Mouse (Mus musculus): ENCODE measurements around the gene Sost.
"Not testable (repeated sequence)": the region's sequence is repeated elsewhere in the genome, so short reads cannot be mapped to it uniquely, and the experiment has no call there.

Gene Sost

DNA sequence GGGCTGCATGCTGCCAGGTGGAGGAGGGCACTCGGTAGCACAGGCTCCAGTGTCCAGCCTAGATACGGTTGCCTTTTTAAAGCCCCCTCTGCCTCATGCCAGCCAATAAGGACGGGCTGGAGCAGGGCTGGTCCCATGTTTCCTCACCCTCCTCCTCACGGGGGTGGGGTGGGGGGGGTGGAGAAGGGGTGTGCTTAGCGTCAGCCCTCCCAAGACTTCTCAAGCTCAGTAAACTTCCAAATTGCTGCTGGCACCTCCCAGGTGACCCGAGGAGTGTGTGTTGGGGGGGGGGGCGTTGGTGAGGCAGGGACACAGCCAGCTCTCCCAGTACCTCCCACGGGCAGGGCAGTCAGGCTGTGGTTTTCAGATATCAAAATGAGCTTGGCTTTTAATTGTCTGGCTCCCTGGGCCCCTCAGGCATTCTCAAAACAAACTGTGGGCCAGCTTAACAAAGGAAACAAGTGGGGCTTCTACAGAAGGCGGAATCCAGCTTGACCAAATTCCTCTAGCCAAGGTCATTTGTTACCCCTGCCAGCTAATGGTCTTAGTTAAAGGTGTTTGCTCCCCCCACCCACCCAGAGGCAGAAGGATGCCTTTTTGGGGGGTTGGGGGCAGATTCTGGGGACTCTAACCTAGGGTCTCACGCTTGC lies at the start of gene Sost:
Sost (minus strand) TSS at position 51 of the 650 bp plus-strand sequence.
- DNase-seq: no peak

DNA sequence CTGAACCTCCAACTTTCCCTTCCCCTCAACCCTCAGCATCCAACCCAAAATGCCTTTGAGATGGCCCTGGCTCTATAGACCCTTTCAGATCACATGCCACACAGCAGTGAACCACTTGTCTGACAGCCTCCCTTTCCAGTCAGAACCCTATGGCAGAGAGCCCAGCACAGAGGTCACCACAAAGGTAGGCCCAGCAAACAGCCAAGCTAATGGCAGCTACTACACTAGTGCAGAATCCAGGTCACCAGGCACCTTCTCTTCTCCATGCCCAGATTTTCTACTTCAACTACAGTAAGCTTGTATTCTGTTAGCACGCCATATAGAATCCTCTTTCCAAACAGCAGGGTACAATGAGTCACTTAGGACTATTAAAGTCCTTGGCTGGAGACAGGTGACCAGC lies 49.3 kb upstream of the Sost start:
- DNase-seq: peak in 1 of 2 experiments; percentile 21

DNA sequence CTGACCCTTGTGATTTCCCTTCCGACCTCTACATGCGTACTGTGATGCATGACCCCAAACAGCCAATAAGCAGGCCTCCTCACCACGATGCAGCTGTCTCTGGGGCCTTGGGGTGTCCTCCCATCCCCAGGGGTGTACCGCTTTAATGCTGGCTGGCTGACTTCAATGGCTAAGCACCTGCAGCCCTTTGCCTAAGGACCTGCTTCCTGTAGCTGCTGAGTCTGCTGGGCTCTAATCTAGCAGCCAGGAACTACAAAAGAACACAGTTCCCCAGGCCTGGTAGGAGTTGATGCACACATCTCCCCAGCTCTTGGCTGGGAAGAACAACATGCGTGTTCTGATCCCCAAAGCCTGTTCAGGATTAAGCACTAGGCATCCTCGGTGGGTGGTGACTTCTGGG lies 48.7 kb upstream of the Sost start:
- no peak for DNase-seq

DNA sequence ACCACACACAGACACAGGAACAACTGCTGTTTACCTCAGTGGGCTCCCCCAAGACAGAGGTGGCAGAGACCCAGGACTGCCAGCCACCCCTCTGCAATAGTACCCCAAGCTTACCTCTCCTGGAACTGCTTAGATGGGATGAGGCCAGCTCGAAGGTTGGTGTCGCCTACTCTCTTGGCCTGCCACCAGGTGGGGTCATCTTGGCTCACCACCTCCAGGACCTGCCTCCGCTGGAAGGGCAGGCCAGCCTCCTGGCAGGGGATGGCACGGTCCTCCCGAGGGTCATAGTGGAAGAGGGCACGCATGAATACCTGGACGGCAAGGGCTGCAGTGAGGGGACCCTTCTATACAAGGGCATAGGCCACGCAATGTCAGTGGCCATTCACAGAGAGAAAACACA lies 46.4 kb upstream of the Sost start:
- no peak for DNase-seq

GRCm38 (mm10) chr11:102011510-102011909 lies 44.7 kb upstream of the Sost start:
- DNase-seq: no peak

DNA sequence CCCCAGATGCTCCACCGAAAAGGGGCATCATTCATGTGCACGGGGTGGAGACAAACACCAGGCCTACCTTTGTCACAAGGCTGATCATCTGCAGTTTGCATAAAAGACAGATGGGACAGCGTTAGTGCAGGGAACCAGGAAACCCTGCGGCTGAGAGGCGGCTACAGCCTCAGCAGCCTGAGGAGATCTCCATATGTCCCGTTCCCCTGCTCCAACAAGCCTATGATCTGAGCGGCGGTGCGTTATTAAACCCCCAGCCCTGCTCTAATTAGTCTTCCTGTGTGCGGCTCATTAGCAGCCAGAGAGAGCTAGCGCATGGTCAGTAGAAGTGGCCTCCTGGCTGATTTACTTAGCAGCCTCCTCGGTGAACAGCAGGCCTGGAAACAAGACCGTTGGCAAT lies 43.3 kb upstream of the Sost start:
- DNase-seq: no peak

GRCm38 (mm10) chr11:102008954-102009637 lies 42.3 kb upstream of the Sost start:
- DNase-seq: no peak

DNA sequence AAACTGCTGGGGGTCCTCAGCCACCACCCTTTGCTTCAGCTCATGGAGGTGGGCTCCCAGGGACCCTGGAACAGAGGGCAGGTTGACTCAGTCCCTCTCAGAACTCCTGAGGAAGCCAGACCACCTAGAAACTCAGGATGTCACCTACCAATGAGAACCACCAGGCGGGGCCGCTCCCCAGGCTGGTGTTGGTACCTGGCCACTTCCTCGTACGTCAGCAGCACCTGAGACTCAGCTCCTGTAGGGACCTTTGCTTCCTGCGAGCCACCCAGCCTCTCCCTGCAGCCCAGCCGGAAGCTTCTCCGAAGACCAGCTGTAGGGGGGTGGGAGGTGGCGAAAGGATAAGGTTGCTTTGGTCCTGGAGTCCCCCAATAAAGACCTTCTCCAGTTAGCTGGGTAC lies 41.6 kb upstream of the Sost start:
- DNase-seq: no peak

DNA sequence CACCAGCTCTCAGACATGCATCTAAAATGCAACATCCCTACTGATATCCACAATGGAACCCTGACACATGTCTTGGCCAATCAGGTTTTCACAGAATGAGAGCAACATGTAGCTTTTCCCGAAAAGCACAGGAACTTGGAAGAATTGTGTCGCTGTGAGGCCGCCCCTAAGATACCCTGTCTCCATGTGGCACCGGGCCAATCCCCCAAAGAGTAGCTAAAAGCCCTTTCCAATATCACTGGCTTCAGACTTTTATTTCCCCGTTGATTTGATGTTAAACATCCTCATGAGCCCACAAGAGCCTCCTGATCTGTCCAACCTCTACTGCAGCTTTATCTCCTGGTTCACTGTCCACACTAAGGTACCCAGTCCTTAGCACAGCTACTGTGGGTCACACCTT lies 39.9 kb upstream of the Sost start:
- no peak for DNase-seq

- DNase-seq: no peak
Observed at GRCm38 (mm10) chr11:102006271-102006670, 39.5 kb upstream of the Sost start.

GRCm38 (mm10) chr11:102004251-102004650 lies 37.4 kb upstream of the Sost start:
- DNase-seq: no peak

- DNase-seq: no peak
Observed at GRCm38 (mm10) chr11:101999466-101999865, 32.7 kb upstream of the Sost start.

GRCm38 (mm10) chr11:101998258-101998657 lies 31.4 kb upstream of the Sost start:
- DNase-seq: peak; percentile 25 to 43

GRCm38 (mm10) chr11:101995938-101996337 lies 29.1 kb upstream of the Sost start:
- DNase-seq: no peak

GRCm38 (mm10) chr11:101994100-101994499 lies 27.3 kb upstream of the Sost start:
- DNase-seq: no peak

- DNase-seq: no peak
Observed at GRCm38 (mm10) chr11:101992411-101992810, 25.6 kb upstream of the Sost start.

DNA sequence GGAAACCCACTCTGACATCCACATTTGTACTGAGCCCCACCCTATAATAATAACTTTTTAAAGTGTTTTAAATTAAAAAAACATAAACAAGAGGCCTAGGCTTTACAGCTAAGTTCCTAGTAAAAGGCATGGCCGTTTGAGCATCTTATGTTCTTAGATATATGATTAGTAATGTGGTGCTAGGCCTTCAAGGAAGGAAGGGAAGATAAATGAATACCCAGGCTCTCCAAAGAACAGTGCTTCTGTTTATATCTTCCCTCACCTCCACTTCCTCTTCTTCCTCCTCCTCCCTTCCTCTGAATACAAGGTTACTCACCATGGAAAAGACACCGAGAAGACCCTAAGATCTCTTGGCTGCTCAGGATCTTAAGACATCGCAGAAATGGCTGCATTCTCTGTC lies 25.0 kb upstream of the Sost start:
- DNase-seq: no peak

- no peak for DNase-seq
Observed at GRCm38 (mm10) chr11:101990244-101990643, 23.4 kb upstream of the Sost start.

- DNase-seq: no peak
Observed at GRCm38 (mm10) chr11:101986913-101987312, 20.1 kb upstream of the Sost start, which contains the start of gene Dusp3. Gene Dusp3, minus strand, starts transcription at chr11:101987013.

DNA sequence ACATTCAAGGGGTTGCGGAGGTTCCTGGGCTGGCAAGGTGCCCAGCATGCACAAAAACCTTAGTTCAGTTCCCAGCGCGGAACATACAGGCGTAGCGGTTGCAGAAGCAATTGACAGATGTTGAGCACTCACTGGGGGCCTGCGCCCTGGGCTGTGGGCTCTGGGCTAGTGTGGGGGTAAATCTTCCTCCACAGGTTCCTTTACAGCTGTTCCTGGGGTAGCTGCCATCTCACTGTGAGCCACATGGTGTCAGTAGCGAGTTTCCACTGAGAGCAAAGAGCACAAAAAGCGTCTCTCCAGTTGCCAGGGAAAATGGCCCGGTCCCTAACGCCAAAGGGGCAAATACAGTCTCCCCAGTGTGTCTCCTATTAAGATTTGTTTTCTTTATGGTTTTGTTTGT lies 19.2 kb upstream of the Sost start:
- peak; percentile 78 to 92 for DNase-seq

- not testable (repeated sequence) for DNase-seq
Observed at GRCm38 (mm10) chr11:101985450-101985849, 18.6 kb upstream of the Sost start.

DNA sequence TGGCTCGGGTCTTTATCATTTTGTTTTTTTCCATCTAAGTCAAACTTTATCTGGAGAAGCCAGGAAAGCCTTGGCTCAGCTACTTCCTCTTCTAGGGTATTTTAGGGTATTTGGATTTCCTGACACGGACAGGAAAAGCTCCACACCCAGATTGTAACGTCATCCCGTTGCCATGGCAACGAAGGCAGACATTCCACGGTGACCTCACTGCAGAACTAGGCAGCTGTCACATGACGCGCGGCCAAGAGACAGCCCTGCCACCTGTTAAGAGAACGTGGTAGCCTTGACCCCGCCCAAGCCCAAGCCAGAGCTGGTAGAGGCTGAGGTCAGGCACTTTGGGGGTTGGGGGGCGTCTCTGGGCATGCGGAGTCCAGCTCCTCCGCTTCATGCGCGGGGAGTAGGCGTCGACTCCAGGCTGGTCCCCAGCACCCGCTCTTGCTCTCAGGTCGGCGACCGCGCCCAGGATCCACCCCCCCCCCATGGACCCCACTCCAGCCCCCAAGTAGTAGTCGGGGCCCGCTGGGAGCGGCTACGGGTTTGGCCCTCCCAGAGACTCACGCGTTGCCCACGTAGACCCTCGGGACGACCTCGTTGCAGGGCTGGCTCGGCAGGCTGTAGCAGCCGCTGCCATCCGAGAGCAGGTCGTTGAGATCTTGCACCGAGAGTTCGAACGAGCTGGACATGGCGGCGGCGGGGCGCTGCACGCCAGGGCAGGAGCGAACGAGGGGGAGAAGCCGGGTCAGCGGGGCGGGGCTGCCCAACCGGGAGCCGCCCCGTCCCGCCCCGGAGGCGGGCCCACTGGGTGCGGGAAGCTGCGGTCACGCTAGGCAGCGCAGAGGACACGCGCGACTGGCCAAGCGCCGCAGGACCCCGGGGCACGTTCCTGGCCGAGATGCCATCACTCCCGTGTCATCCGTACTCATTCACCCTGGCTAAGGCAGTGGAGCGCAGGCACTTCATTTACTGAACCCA lies 17.5 kb upstream of the Sost start, which contains the start of gene Cfap97d1:
Cfap97d1 (plus strand) TSS at position 226 of the 972 bp plus-strand sequence.
- DNase-seq: peak; percentile 96 to 97

GRCm38 (mm10) chr11:101983431-101983921 lies 16.7 kb upstream of the Sost start:
- no peak for DNase-seq

All from kidney, adult 8-10 months (tissue).